Mouse (Mus musculus) kidney, adult 8-10 months (tissue): Measurements from ENCODE around the gene 4930518I15Rik.
"Not testable (repeated sequence)": the region's sequence is repeated elsewhere in the genome, so short reads cannot be mapped to it uniquely, and the experiment has no call there.

ENCODE experiments used
- DNase-seq, 2 experiments: peaks; one replicate each; pipeline ENCODE4 v3.0.0; 2022

Gene 4930518I15Rik

DNA sequence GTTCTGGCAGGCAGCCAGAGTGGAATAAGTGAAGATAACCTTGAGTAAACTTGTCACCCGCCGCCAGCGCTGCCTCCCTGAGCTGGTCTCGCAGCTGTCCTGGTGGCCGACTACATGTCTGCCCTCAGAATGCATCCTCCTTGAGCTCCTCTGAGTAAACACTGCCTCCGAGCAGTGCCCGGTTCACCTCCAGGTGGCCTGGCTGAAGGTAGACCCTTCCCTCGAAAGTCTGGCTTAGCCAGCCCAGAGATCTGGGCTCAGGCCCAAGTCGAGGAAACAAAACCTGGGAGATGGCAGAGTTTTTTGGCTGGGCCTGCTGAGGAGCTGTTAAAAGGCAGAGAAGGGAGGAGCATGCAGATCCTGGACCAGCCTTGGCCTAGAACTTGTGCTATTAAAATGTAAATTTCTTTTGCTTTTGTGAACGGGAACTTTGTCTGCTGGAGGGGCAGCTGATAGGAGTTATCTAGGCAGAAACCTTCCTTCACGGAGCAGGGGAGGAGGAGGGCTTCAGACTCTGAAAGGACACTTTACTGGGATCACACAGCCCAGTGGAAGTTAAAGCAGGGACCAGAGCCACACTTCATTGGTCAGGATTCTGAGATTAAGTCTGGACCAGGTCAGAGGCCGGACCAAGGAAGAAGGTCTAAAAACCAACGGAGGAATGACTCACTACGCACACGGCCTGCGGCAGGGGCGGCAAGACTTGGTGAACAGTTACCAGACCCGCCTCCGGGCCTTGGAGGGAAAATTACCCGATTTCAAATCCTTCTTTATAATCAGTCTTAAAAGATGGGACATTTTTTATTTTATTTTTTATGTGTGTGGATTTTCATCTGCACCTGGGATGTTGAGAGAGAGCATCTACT lies 15.7 kb downstream of the 4930518I15Rik start:
- peak in 1 of 2 experiments; percentile 30 for DNase-seq

DNA sequence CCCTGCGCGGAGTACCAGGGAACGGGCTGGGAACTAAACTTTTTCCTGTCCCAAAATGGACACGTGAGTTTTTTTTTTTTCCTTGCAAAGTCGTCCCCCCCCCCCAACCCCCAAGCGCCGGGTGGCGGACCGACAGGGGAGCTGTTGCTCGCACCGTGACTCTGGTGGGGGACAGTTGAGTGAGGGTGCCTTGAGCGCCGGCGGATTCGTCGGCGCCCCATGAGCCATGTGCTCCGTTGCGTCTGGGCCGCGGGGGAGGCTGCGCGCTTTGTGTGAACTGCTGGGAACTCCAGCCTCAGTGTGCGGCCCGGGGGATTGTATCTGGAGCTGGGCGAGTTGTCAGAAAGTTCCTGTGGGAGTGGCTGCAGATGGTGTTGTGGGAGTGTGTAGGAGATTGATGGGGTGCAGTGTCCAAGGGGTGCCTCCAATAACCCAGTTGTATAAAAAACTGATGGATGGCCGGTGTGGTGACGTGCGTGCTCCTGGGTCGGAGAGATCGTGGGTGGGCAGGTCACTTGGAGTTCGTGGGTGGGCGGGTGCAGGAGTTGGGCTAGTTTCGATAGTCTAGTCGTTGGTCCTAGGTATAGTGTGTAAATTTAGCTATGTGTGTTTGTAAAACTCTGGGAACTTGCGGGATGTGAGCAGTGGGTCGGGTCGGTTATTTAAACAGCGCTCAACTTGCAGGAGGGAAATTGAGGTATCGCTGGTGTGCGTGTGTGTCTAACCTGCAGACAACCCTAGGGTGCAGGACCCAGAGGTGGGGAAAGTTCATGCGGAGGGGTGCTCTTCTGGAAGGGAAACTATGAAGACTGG lies 16.5 kb downstream of the 4930518I15Rik start:
- peak; percentile 20 to 28 for DNase-seq

DNA sequence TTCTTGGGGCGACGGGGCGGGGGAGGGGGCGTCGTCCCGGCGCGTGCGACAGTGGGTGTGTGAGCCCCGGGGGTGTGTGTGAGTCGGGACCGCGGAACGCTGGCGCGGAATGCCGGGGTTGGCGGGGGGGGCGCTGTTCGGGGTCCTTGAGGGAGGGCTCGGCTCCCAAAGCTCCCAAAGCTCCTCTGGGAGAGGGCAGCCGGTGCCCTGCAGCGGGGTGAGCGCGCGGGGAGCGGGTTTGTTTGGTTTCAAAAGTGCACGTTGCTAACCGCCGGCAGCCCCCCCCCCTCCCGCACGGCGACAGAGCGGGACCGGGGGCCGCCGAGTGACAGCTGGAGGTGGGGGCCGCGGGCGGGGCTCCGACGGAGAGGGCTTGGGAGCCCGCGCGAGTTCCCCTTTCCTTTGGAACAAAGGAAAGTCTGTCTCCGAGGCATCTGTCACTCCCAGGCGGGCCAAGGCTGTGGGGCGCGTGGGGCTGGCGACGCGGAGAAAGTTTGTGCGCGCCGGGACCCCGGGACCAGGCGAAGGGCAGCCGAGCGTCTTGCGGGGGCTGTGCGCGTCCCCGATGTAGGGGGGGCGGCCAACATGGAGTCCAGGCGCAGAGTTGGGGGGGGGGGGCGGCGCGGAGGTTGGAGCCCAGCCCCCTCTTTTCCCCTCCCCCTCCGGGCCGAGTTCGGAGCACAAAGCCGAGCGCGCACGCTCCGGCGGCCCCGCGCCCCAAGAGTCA lies 17.3 kb downstream of the 4930518I15Rik start:
- DNase-seq = no peak

DNA sequence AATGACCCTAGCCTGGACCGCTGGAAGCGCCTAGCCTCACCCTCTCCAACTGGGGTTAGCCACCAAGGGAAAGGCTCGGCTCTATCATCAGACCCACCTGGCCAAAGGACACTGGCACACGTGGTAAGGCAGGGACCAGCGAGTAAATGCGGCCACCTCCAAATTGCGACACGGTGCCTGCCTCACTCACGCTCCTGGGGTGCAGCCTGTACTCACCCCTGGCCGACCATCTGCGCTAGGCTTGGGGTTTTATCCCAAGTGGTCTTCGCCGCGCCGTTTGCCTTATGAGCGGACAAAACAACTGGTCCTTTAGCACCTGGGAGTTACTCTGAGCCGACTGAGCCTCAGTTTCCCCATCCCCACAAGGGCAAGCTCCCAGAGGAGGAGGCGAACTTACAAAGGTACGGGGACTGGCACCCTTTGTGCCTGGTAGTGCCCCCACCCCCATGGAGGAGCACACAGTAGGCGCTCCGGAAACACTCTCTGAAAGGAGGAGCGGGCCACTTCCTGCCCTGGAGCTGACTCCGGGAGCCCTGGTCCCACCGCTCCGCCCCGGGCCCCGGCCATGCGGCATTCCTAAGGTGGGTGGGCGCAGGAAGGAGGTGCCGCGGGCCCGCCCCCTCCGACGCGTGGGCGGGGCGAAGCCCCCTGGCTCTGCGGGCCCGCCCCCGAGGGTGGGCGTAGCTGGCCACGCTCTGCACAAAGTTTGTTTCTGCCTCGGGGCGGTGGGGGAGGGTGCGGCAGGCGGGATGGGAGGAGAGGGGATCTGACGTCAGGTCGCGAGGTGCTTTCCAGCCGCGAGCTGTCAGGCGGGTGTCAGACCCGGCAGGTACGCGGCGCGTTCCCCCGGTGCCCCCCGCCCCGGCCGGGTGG lies 18.2 kb downstream of the 4930518I15Rik start, which contains the start of gene Tgif2:
Gene Tgif2, plus strand, starts transcription at position 689 of the 873 bp plus-strand sequence.
- DNase-seq = peak; percentile 34 to 35

GRCm38 (mm10) chr2:156838839-156839238 lies 18.9 kb downstream of the 4930518I15Rik start:
- DNase-seq = no peak

- DNase-seq = no peak
Measured at GRCm38 (mm10) chr2:156834336-156834735, 23.4 kb downstream of the 4930518I15Rik start.

- DNase-seq = not testable (repeated sequence)
Measured at GRCm38 (mm10) chr2:156825128-156825527, 32.6 kb downstream of the 4930518I15Rik start.

- DNase-seq = no peak
Measured at GRCm38 (mm10) chr2:156816116-156816515, 41.6 kb downstream of the 4930518I15Rik start.

- DNase-seq = no peak
Measured at GRCm38 (mm10) chr2:156815412-156815811, 42.3 kb downstream of the 4930518I15Rik start.

GRCm38 (mm10) chr2:156814893-156815292 lies 42.9 kb downstream of the 4930518I15Rik start:
- DNase-seq = no peak

- peak; percentile 40 to 45 for DNase-seq
Measured at GRCm38 (mm10) chr2:156814344-156814801, 43.4 kb downstream of the 4930518I15Rik start.

DNA sequence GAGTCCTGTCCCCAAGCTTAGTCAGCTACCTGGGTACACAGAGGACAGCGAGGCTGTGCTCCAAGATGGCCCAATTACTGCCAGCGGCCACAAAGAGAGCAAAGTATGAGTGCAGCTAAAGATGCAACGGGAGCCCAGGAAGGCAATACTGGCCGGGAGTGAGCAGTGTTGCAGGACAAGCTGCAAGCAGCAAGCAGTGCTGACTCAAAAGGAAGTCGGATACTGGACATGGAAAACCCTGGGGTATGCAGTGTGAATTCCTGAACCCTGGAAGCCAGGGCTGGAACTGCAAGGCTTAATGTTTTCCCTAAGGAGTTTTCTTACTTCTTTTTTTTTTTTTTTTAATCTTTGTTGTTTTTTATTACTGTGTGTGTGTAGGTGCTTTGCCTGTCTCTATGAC lies 46.2 kb downstream of the 4930518I15Rik start:
- DNase-seq = no peak

- DNase-seq = peak; percentile 14 to 42
Measured at GRCm38 (mm10) chr2:156810716-156811115, 47.0 kb downstream of the 4930518I15Rik start.

DNA sequence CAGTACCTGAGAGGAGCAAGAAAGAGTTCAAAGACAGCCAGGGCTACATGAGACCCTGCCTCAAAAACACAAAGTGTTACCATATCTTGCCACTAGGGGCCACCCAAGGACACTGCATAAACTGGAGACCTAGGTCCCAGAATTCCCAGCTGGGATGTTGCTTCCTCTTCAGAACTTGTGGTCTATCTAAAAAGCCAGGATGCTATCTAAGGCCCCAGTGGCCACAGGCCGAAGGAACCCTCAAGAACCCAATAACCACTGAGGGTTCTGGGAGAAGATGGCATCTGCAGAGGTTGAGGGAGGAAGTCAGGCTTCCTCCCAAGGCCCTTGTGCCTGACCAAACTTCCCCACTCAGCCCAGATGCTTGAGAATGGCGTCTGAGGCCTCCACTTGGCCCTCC lies 48.2 kb downstream of the 4930518I15Rik start:
- peak; percentile 43 to 76 for DNase-seq

GRCm38 (mm10) chr2:156806886-156807285 lies 50.9 kb downstream of the 4930518I15Rik start:
- DNase-seq = no peak
